Mouse (Mus musculus): ENCODE measurements around the gene Dab1.

DNA sequence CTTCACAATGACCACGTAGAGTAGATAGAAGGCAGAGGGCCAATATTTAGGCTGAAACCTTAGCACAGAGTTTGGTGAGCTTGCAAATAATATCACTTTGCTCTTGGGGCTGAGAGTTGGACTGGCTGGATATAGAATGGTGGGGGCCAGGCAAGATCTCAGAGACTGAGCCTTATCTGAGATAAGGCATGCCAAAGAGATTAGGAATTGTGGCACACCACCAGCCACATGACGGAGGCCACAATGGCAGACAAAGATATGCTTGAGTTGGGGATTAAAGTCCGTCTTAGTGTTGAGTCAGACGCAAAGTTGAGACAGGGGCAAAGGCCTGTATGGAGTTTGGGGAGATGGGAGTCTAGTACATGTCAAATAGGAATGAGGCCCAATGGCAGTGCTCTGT, 1173.0 kb downstream of the Dab1 start:
- no peak for TF ChIP-seq CTCF (IDR thresholded peaks at IDR 0.05; ENCODE audit: control insufficient read depth, insufficient read depth, insufficient replicate concordance, low read depth, low read length)
- TF ChIP-seq POLR2A (IDR thresholded peaks at IDR 0.05; ENCODE audit: control insufficient read depth, low read depth, low read length) = no peak
